Mouse (Mus musculus) bone marrow macrophage, adult 2 months (primary cell): ENCODE results near the gene L2hgdh.

Experiments used
- CTCF ChIP-seq: IDR thresholded peaks from 2 replicates; pipeline ENCODE4 v1.5.1; 2012; ENCODE audit warnings: low read depth, mild to moderate bottlenecking, low read length, moderate library complexity
- POLR2A ChIP-seq: IDR thresholded peaks from 2 replicates; pipeline ENCODE4 v1.6.1; 2012; ENCODE audit warnings: mild to moderate bottlenecking, low read depth, low read length, borderline replicate concordance

DNA sequence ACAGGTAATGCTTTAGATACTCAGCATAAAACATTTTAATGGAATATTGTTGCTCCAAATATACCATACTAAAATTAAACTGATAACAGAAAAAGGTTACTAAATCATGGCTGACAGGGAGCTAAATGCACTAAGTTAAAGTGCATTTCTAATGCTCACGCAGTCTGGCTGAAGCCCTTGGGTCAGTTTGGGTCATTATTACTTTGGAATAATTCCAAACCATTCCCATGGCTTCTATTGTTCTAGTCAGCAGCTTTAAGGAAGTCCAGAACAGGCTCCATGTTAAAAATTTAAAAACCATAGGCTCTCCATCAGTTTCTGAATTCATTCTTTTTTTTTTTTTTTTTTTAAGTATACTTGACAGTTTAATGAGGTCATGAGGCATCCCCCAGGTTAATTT, 50.5 kb downstream of the L2hgdh start:
- TF ChIP-seq CTCF (no peak), POLR2A (no peak)
